Mouse (Mus musculus) spleen, postnatal 4 days (tissue): Measurements from ENCODE around the gene Ncstn.

Source experiments
- DNase-seq, 2 experiments: peaks; one replicate each; pipeline ENCODE4 v3.0.0; 2022; ENCODE audit warnings: low spot score in 2 of 2

Gene Ncstn

GRCm38 (mm10) chr1:172027010-172027808 is 55.4 kb downstream of the Ncstn start:
- DNase-seq = peak; percentile 80 to 93

- DNase-seq = no peak
Measured at GRCm38 (mm10) chr1:172026201-172026901, 56.2 kb downstream of the Ncstn start.

GRCm38 (mm10) chr1:172025201-172025904 is 57.2 kb downstream of the Ncstn start:
- DNase-seq = no peak

GRCm38 (mm10) chr1:172024140-172024895 is 58.3 kb downstream of the Ncstn start:
- DNase-seq = no peak

- DNase-seq = peak in 1 of 2 experiments; percentile 51
Measured at GRCm38 (mm10) chr1:172019863-172020521, 62.6 kb downstream of the Ncstn start.

- peak in 1 of 2 experiments; percentile 55 for DNase-seq
Measured at GRCm38 (mm10) chr1:172019339-172019738, 63.3 kb downstream of the Ncstn start.

GRCm38 (mm10) chr1:172018336-172019311 is 64.0 kb downstream of the Ncstn start:
- DNase-seq = no peak

- DNase-seq = peak in 1 of 2 experiments; percentile 55
Measured at GRCm38 (mm10) chr1:172017517-172018070, 65.0 kb downstream of the Ncstn start.

GRCm38 (mm10) chr1:172016660-172017516 is 65.7 kb downstream of the Ncstn start:
- DNase-seq = no peak

GRCm38 (mm10) chr1:172016031-172016430 is 66.6 kb downstream of the Ncstn start:
- DNase-seq = no peak
